Mouse (Mus musculus): ENCODE measurements around the gene Nfkbie. TPM values are rescaled to one million over a fixed set of nuclear protein-coding genes. Genes with fewer than 3 reads are reported as not detected.

Gene Nfkbie
- total RNA-seq, 2 experiments from 2014 or later: 2.5 to 2.6 TPM

- DNase-seq (ENCODE audit: extremely low spot score in 1 of 2, low spot score in 2 of 2): peak in 1 of 2 experiments; percentile 28
- intact Hi-C loops (cut with DNase I): no loop called here
Observed at GRCm38 (mm10) chr17:45539664-45540063, 15.8 kb upstream of the Nfkbie start.

- peak in 1 of 2 experiments; percentile 22 for DNase-seq (ENCODE audit: extremely low spot score in 1 of 2, low spot score in 2 of 2)
- intact Hi-C loops (cut with DNase I): no loop called here
Observed at GRCm38 (mm10) chr17:45542129-45542528, 13.4 kb upstream of the Nfkbie start.

GRCm38 (mm10) chr17:45542705-45543104 is 12.8 kb upstream of the Nfkbie start:
- intact Hi-C loops (cut with DNase I): no loop called here

GRCm38 (mm10) chr17:45543115-45543514 is 12.4 kb upstream of the Nfkbie start:
- intact Hi-C loops (cut with DNase I): no loop called here

More at GRCm38 (mm10) chr17:45542705-45543104, 12.8 kb upstream of the Nfkbie start:
- DNase-seq (ENCODE audit: extremely low spot score in 1 of 2, low spot score in 2 of 2): no peak

GRCm38 (mm10) chr17:45544001-45544872 is 11.3 kb upstream of the Nfkbie start:
- peak in 1 of 2 experiments; percentile 61 for DNase-seq (ENCODE audit: extremely low spot score in 1 of 2, low spot score in 2 of 2)
- intact Hi-C loops (cut with DNase I): no loop called here

More at GRCm38 (mm10) chr17:45543115-45543514, 12.4 kb upstream of the Nfkbie start:
- DNase-seq (ENCODE audit: extremely low spot score in 1 of 2, low spot score in 2 of 2): peak in 1 of 2 experiments; percentile 20

- intact Hi-C loops (cut with DNase I): no loop called here
- peak in 1 of 2 experiments; percentile 47 for DNase-seq (ENCODE audit: extremely low spot score in 1 of 2, low spot score in 2 of 2)
Observed at GRCm38 (mm10) chr17:45544873-45545277, 10.6 kb upstream of the Nfkbie start.

- DNase-seq (ENCODE audit: extremely low spot score in 1 of 2, low spot score in 2 of 2): peak in 1 of 2 experiments; percentile 46
- intact Hi-C loops (cut with DNase I): no loop called here
Observed at GRCm38 (mm10) chr17:45545278-45545961, 10.1 kb upstream of the Nfkbie start.

- intact Hi-C loops (cut with DNase I): no loop called here
Observed at GRCm38 (mm10) chr17:45546941-45547340, 8.6 kb upstream of the Nfkbie start.

GRCm38 (mm10) chr17:45547461-45548190 is 7.9 kb upstream of the Nfkbie start:
- no peak for DNase-seq (ENCODE audit: extremely low spot score in 1 of 2, low spot score in 2 of 2)
- intact Hi-C loops (cut with DNase I): no loop called here

More at GRCm38 (mm10) chr17:45546941-45547340, 8.6 kb upstream of the Nfkbie start:
- DNase-seq (ENCODE audit: extremely low spot score in 1 of 2, low spot score in 2 of 2): peak in 1 of 2 experiments; percentile 22

- intact Hi-C loops (cut with DNase I): no loop called here
- DNase-seq (ENCODE audit: extremely low spot score in 1 of 2, low spot score in 2 of 2): peak; percentile 64 to 65
Observed at GRCm38 (mm10) chr17:45548541-45549512, 6.7 kb upstream of the Nfkbie start.

GRCm38 (mm10) chr17:45549617-45550181 is 5.8 kb upstream of the Nfkbie start, which contains the start of gene Tmem151b:
Tmem151b (minus strand) TSS chr17:45549677.
- DNase-seq (ENCODE audit: extremely low spot score in 1 of 2, low spot score in 2 of 2): peak in 1 of 2 experiments; percentile 81
- intact Hi-C loops (cut with DNase I): no loop called here

GRCm38 (mm10) chr17:45550253-45550652 is 5.2 kb upstream of the Nfkbie start:
- intact Hi-C loops (cut with DNase I): no loop called here
- no peak for DNase-seq (ENCODE audit: extremely low spot score in 1 of 2, low spot score in 2 of 2)

GRCm38 (mm10) chr17:45551249-45551796 is 4.2 kb upstream of the Nfkbie start:
- intact Hi-C loops (cut with DNase I): no loop called here

GRCm38 (mm10) chr17:45551816-45552451 is 3.6 kb upstream of the Nfkbie start:
- intact Hi-C loops (cut with DNase I): loop anchor here (1.0 to 2.0 kb wide), 2 partner anchors 36 to 73 kb away; no protein-coding TSS in a partner anchor
- peak; percentile 74 to 77 for DNase-seq (ENCODE audit: extremely low spot score in 1 of 2, low spot score in 2 of 2)

More at GRCm38 (mm10) chr17:45551249-45551796, 4.2 kb upstream of the Nfkbie start:
- DNase-seq (ENCODE audit: extremely low spot score in 1 of 2, low spot score in 2 of 2): no peak

- intact Hi-C loops (cut with DNase I): loop anchor here (2.0 kb wide), 1 partner anchor 74 kb away; no protein-coding TSS in a partner anchor
- no peak for DNase-seq (ENCODE audit: extremely low spot score in 1 of 2, low spot score in 2 of 2)
Observed at GRCm38 (mm10) chr17:45553065-45553464, 2.4 kb upstream of the Nfkbie start.

GRCm38 (mm10) chr17:45554420-45554819 is 1.1 kb upstream of the Nfkbie start:
- no peak for DNase-seq (ENCODE audit: extremely low spot score in 1 of 2, low spot score in 2 of 2)
- intact Hi-C loops (cut with DNase I): no loop called here

- intact Hi-C loops (cut with DNase I): no loop called here
- DNase-seq (ENCODE audit: extremely low spot score in 1 of 2, low spot score in 2 of 2): no peak
Observed at GRCm38 (mm10) chr17:45556107-45556489, 595 bp downstream of the Nfkbie start.

All from left cerebral cortex, postnatal 10 days (tissue).